Mouse (Mus musculus) NIH3T3 (cell line): ENCODE measurements around the gene B3gnt2.

Experiments used
- DNase-seq: peaks from one replicate; pipeline ENCODE4 v3.0.0-alpha.2; 2012; ENCODE audit warnings: low read depth

The B3gnt2 gene

DNA sequence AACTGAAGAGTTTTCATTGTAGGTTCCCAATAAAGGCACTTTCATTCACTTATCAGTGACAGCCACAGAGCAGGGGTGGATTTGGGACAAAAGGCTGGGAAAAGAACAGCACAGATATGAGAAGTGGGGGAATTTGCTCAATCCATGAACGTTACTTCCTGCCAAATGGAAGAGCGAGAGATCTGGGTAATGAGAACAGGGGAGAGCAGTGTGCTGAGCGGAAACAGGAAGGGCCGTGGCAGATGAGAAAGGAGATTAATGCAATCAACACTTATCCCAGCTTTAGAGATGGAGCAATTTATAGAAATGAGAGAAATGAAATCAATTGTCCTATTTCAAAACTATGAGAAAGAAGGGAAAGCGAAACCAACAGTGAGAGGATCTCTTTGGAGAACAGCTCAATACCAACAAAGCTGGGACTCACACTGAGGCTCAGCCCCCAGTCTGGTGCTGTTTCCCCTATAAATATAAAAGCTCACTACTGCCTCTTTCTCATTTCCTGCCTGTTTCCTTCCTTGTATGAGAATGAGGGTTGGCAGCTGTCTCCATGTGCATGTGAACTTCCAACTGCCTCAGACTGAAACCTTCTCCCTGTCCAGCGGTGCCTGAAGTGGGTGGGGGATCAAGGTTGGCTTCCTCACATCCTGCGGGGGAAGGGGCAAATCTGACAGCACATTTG, 11.0 kb upstream of the B3gnt2 start:
- DNase-seq = peak; percentile 24

DNA sequence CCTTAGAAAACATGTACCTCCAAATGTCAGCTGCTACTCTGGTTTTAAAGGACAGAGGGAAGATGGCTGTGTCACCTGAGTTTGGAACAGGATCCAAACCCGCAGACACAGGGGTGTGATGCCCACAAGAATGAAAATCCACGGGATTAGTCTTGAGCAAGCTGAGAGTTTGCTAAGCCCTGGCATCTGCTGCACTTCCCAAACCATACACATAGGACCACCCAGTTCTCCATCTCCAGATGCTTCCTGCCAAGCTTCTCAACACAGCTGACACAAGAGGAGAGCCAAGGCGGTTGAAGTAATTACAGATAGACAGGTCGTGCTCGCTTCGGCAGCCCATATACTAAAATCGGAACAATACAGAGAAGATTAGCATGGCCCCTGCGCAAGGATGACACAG, 7.8 kb upstream of the B3gnt2 start:
- no peak for DNase-seq

DNA sequence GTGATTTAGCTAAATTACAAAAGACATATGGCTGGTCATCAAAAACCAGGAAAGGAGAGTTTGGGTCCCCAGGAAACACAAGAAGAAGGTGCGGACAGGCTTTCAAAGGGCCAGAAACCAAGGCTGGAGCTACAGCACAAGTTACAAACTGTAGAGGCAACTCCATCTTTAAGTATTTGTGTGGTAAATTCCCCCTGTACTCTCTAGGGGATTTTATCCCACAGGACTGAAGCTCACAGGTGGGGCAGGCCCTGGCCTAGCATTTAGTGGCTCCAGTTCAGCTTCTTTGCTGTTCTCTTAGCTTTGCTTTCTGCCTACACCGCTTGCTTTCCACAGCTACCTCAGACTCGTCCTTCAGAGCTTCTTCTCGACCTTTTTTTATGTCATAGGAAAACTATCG, 6.9 kb upstream of the B3gnt2 start:
- DNase-seq = no peak

DNA sequence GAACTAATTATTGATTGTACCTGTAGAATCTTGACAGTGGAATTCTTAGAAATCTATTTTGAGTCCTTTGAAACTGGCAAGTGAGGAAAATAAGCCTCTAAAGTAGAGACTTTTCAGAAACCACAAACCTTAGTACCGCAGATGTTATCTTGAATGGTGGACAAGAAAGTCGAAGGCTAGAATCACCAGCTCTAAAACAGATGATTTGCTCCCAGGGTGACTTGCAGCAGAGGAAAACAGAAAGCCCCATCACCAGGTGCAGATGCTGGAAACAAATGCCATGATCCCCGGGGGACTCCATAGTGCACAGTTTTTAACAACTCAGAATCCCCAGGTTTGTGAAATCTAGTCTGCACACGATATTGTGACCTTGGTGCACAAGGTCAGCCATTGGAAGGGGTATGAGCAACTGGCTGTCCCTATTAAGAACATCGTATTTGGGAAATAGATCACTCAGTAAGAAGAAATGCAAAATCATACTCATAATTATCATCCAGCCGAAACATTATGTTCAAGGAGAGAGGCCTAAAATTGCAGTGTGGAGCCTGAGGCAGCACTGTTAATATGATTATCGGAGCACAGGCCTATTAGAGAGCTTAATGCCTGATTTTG, 5.0 kb upstream of the B3gnt2 start:
- no peak for DNase-seq

GRCm38 (mm10) chr11:22864305-22865060, 3.7 kb upstream of the B3gnt2 start:
- no peak for DNase-seq

GRCm38 (mm10) chr11:22863581-22863980, 2.8 kb upstream of the B3gnt2 start:
- DNase-seq = no peak

GRCm38 (mm10) chr11:22861315-22861714, 554 bp upstream of the B3gnt2 start:
- DNase-seq = no peak

DNA sequence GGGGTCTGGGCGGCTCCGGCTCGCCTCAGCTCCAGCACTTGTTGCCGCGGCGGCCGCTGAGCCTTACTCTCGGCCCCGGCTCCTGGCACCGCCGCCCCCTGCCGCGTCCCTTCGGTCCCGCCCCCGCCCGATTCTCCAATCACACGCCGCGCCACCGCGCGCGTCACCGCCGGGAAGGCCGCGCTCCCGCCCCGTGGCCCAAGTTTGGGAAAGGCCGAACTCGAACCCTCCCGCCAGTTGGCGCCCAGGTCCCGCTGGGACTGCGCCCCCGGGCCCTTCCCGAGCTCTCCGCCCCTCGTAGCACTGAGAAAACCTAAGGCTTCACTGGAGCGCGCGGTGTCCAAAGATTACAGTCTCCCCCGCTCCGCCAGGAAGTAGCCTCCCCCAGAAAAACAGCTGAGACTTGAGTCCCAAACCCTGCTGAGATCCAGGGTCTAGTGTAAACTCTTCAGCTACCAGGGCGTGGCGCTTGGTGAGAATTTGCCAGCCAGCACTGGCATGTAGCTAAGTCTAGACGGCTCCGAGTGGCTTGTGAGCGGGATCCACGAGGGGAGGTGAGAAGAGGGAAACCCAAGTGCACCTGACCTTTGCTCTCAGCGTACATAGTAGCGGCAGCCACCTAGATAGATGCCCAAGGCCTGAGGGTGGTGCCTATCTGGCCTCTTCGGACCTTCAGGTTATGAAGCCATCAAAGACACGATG, 977 bp downstream of the B3gnt2 start:
- peak; percentile 96 for DNase-seq

DNA sequence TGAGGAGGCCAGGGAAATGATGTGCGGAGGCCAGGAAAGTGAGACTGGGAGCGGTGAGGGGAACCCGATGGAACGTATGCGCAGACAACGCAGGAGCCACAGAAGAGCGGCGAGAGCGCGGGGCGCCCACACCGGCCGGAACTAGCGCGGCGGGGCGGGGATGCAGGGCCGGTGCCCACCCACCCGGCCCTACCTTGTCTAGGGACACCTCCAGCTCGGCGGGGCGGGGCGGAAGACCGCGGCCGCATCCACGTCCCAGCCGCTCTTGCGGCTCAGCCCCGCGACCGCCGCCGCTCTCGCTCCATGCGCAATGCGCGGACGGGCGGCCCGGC, 1.5 kb downstream of the B3gnt2 start:
- no peak for DNase-seq

- DNase-seq = peak; percentile 35
Measured at GRCm38 (mm10) chr11:22858441-22859300, 2.1 kb downstream of the B3gnt2 start.

DNA sequence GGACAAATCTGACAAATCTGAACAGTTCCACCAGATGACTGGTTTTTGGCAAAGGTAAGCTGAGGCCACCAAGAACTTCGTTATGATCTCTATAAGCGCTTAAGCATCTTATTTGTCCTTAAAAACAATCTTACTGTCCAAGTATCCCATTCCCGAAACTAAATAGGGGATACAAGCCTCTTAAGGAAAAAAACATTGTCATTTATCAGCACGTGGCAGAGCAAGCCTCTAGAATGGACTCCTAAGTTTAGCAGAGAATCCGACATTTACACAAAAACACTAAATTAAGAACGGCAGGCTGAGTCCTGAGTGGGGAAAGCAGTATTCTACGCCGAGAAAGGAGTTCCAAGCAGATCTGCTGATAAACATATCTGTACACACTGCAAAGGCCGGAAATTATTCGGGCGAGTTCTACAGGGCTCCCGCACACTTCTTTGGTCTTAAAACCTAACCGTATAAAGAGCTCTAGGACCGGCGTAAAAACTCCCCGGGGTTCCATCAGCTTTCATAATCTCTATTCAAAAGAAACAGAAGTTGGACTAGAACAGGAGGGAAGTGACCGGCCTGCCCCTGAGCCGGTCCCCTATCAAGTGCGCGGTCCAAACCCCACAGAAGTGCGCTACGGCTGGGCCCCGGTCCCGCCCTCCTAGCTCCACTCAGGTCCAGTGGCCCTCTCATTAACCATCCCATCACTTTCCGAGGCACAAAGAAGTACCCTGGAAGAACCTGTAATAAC, 2.9 kb downstream of the B3gnt2 start:
- no peak for DNase-seq

- no peak for DNase-seq
Measured at GRCm38 (mm10) chr11:22857106-22857704, 3.6 kb downstream of the B3gnt2 start.

GRCm38 (mm10) chr11:22856371-22856965, 4.3 kb downstream of the B3gnt2 start:
- DNase-seq = no peak

- DNase-seq = no peak
Measured at GRCm38 (mm10) chr11:22854571-22854970, 6.2 kb downstream of the B3gnt2 start.

- no peak for DNase-seq
Measured at GRCm38 (mm10) chr11:22853477-22854157, 7.1 kb downstream of the B3gnt2 start.

GRCm38 (mm10) chr11:22852510-22852909, 8.3 kb downstream of the B3gnt2 start:
- DNase-seq = no peak

- no peak for DNase-seq
Measured at GRCm38 (mm10) chr11:22851416-22851815, 9.3 kb downstream of the B3gnt2 start.

GRCm38 (mm10) chr11:22850077-22850476, 10.7 kb downstream of the B3gnt2 start:
- DNase-seq = no peak

DNA sequence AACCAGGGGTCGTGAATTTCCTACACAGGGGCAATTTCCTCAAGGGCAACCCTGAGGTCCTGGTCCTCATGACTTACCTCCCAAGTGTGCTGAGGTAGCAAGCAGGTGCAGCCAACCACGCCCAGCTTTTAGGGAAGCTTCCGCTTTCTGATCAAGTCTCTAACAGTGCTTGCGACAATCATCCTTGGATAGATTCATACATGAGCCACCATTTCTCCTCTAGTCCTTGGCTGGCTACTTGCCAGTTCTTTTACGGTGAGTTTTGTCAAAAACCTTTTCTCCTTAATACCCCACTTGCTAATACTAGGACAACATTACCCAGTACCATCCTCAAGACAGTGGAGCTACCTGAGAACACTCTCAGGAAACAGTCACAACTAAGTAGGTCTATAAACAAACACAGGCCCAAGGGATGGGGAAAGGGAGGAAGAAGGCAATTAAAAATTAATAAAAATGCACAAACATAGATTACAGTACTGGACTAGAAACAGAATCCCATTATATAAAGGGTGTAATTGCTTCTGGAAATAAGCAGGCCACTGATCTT, 12.0 kb downstream of the B3gnt2 start:
- no peak for DNase-seq
